Mouse (Mus musculus): Measurements from ENCODE around the gene Hmgb3. TPM values are rescaled to one million over a fixed set of nuclear protein-coding genes. Genes with fewer than 3 reads are reported as not detected.

Hmgb3 gene
- polyA plus RNA-seq (2017; shearing (Covaris generic)) = 22.1 TPM

GRCm38 (mm10) chrX:71555415-71556114 is at the start of gene Hmgb3:
TSS of gene Hmgb3 (plus strand) at chrX:71555918.

Other genes starting within 250 kb of the Hmgb3 start
- 8.4 TPM for gene Mtmr1, start 191.2 kb upstream of the Hmgb3 start, polyA plus RNA-seq (2017; shearing (Covaris generic))
- gene Cd99l2, start 63.1 kb upstream of the Hmgb3 start, polyA plus RNA-seq (2017; shearing (Covaris generic)) = 27.2 TPM
- not detected for gene Gpr50, start 107.7 kb downstream of the Hmgb3 start, polyA plus RNA-seq (2017; shearing (Covaris generic))